Mouse (Mus musculus): ENCODE data around the gene Nfkbia. TPM values are rescaled to one million over a fixed set of nuclear protein-coding genes. Genes with fewer than 3 reads are reported as not detected.

Nfkbia gene
- polyA plus RNA-seq, 1 experiment from 2014 or later, result 36.4 TPM

DNA sequence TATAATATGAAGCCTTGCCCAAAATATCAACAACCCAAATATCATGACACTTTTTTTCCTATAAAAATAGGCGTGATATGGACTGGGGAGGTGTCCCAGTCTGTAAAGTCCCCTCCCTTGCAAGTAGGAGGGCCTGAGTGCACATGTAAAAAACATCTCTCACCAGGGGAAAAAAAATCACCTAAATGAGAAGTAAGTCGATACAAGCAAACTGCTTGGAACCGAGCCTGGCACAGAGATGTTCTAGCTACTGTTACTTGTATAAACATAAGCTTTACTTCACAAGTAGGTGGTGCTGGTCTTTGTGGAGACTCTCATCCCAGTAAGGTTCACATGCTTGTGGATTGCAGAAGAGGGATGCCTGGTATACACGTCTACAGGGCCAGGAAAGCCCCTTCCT is 31.5 kb downstream of the Nfkbia start:
- Histone ChIP-seq H3K36me3 (replicated peaks) (no peaks in the 10 kb centered on the region), H3K4me2 (no peak overlapping the region), H3K4me3 (replicated peaks) (no peak overlapping the region), H3K27ac (no peak overlapping the region), H3K9ac (no peak overlapping the region), H3K4me1 (peaks cover 27% of the 10 kb centered on the region), H3K27me3 (no peaks in the 10 kb centered on the region), H3K9me3 (no peaks in the 10 kb centered on the region)
- 75% methylated on average over 4 of the region's 4 CpGs for WGBS
- ATAC-seq (ENCODE audit: low FRiP score), result no peak

DNA sequence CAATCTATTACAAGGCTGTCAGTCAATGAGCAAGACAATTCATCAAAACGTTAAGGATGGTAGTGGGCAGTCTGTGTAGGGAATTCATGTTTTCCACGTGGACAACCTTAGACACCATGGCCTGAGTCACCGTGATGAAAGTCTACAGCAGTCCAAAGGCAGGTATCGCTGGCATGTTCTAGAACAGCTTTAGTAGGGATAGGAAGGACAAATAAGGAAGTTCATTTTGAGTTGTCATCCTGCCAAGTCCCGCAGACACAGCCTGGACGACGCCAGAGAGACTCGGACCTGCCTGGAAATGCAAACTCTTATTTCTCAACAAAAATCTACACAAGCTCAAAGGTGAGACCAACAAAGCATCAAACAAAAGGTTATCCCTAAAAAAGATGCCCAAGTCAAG is 32.7 kb downstream of the Nfkbia start:
- no peak overlapping the region for H3K27ac ChIP-seq
- no peak for ATAC-seq (ENCODE audit: low FRiP score)
- H3K36me3 ChIP-seq (replicated peaks), result no peaks in the 10 kb centered on the region
- peaks cover 16% of the 10 kb centered on the region for H3K4me1 ChIP-seq
- no peaks in the 10 kb centered on the region for H3K9me3 ChIP-seq
- no peaks in the 10 kb centered on the region for H3K27me3 ChIP-seq
- WGBS, result 88% methylated on average over 8 of the region's 8 CpGs
- no peak overlapping the region for H3K9ac ChIP-seq
- H3K4me2 ChIP-seq, result no peak overlapping the region
- H3K4me3 ChIP-seq (replicated peaks), result no peak overlapping the region

DNA sequence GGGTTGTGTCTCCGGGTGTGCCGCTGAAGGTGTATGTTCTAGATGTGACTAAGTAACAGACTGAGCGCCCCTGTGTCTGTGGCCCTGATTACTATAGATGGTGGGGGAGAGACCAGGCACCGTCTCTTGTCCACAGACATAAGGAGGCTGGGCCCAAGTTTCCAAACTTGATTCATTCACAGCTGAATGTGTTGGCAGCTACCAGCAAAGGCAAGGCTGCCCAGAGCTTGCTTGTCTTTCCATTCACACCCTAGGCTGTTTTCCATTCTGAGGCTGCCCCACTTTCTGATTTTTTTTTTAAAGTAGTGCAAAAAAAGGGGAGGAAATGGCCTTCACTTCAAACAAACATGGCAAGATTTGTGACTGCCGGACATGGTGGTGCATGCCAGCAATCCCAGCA is 35.6 kb downstream of the Nfkbia start:
- Histone ChIP-seq H3K4me3 (replicated peaks) (no peak overlapping the region), H3K9me3 (no peaks in the 10 kb centered on the region), H3K9ac (no peak overlapping the region), H3K27me3 (no peaks in the 10 kb centered on the region), H3K27ac (no peak overlapping the region), H3K4me2 (no peak overlapping the region), H3K36me3 (replicated peaks) (no peaks in the 10 kb centered on the region), H3K4me1 (no peaks in the 10 kb centered on the region)
- ATAC-seq (ENCODE audit: low FRiP score), result no peak
- 91% methylated on average over 5 of the region's 5 CpGs for WGBS

DNA sequence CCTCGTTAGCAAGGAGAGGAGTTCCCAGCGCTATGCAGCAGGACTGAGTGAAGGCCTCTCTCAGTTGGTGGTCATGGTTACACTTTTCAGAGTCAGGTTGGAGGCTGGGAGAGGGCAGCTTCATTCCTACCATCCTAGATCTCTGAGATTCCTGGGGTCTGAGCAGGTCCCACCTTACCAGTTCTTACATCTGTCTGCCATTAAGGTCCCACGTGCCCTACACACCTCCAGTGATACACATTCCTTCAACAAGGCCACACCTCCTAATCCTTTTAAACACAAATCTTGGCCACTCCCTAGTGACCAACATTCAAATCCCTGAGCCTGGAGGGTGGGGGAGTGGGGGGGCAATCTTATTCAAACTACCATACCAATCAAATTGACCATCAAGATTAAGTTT is 36.3 kb downstream of the Nfkbia start:
- Histone ChIP-seq H3K36me3 (replicated peaks) (no peaks in the 10 kb centered on the region), H3K4me1 (no peaks in the 10 kb centered on the region), H3K27me3 (no peaks in the 10 kb centered on the region), H3K27ac (no peak overlapping the region), H3K9me3 (no peaks in the 10 kb centered on the region), H3K4me3 (replicated peaks) (no peak overlapping the region), H3K9ac (no peak overlapping the region), H3K4me2 (no peak overlapping the region)
- no peak for ATAC-seq (ENCODE audit: low FRiP score)
- 54% methylated on average over 3 of the region's 3 CpGs for WGBS

DNA sequence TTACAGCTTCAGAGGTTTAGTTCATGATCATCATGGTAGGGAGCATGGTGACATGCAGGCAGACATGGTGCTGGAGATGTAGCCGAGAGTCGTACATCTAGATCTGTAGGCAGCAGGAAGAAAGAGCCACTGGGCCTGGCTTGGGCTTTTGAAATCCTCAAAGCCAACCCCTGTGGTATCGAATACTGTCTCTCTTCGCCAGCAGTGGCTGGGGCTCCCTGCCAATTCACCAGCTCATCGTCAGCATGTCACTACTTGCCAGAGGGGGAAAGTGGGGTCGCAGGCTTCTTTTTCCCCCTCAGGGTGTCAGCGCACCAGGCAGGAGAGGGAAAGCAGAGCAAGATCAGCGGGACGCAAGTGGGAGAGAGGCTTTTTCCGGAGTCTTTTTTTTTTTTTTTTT is 37.2 kb downstream of the Nfkbia start:
- H3K27me3 ChIP-seq, result no peaks in the 10 kb centered on the region
- no peak overlapping the region for H3K4me3 ChIP-seq (replicated peaks)
- no peaks in the 10 kb centered on the region for H3K9me3 ChIP-seq
- H3K27ac ChIP-seq, result no peak overlapping the region
- H3K4me1 ChIP-seq, result peaks cover 1% of the 10 kb centered on the region; the same call in 1 of the 2 replicates
- no peaks in the 10 kb centered on the region for H3K36me3 ChIP-seq (replicated peaks)
- no peak for ATAC-seq (ENCODE audit: low FRiP score)
- no peak overlapping the region for H3K4me2 ChIP-seq
- 84% methylated on average over 9 of the region's 10 CpGs for WGBS
- no peak overlapping the region for H3K9ac ChIP-seq

DNA sequence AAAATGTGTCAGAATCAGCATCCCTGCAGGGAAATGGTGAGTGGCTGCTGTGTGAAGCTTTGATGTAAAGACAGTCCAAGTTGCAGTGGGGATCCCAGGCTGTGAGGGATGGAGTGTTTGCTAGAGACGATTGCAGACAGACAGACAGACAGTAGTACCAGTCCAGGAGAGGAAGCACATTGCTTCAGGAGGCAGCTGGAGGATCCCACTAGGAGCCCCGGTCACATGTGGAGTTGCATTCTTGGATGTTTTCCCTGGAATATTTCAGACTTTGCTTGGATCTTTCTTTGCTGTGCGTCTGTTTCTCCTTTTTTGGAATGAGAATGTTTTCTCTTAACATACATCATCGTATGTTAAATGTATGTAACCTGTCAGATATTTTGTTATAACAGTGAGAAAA is 38.5 kb downstream of the Nfkbia start:
- H3K4me1 ChIP-seq, result peaks cover 2% of the 10 kb centered on the region; the same call in 1 of the 2 replicates
- WGBS, result 84% methylated on average over 4 of the region's 4 CpGs
- H3K4me3 ChIP-seq (replicated peaks), result no peak overlapping the region
- ATAC-seq (ENCODE audit: low FRiP score), result no peak
- H3K4me2 ChIP-seq, result no peak overlapping the region
- H3K9me3 ChIP-seq, result no peaks in the 10 kb centered on the region
- H3K9ac ChIP-seq, result no peak overlapping the region
- H3K36me3 ChIP-seq (replicated peaks), result no peaks in the 10 kb centered on the region
- H3K27ac ChIP-seq, result no peak overlapping the region
- H3K27me3 ChIP-seq, result no peaks in the 10 kb centered on the region

DNA sequence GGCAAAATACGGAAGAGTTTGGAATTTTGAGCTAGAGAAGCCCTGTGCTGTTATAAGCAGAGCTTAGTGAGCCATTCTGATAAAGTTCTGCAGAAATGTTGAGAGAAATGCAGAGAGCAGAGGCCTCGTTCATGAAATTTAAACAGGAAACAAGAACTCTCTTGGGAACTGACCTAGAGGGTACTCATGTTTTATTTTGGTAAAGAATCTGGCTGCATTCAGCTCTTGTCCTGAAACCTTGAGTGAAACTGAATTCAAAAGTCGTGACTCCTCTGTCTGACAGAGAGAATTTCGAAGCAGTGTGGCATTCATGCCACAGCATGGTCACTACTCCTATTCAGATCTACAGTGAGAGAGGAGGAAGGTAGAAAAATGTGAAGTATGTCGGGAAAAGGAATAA is 39.6 kb downstream of the Nfkbia start:
- Histone ChIP-seq H3K9me3 (no peaks in the 10 kb centered on the region), H3K4me3 (replicated peaks) (no peak overlapping the region), H3K36me3 (replicated peaks) (no peaks in the 10 kb centered on the region), H3K4me2 (no peak overlapping the region), H3K27ac (no peak overlapping the region), H3K27me3 (no peaks in the 10 kb centered on the region), H3K9ac (no peak overlapping the region), H3K4me1 (peaks cover 6% of the 10 kb centered on the region; the same call in 1 of the 2 replicates)
- 62% methylated on average over 5 of the region's 5 CpGs for WGBS
- no peak for ATAC-seq (ENCODE audit: low FRiP score)

DNA sequence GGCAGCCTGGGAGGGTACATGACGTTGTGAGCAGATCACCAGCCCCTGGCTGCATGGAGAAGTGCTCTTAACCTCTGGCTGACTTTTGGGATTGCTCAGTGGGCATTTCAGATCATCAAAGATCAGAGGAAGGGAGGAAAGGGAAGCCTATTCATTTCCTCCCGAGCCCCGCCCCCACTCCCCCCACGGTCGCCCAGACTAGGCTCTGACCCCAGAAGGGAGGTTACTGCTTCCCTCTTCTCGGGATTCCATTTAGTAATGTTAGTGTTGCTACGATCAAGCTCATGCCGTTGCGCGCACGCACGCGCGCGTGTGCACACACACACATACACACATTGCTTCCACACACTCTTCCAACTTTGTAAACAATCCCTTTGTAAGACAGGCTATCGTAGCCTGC is 42.0 kb downstream of the Nfkbia start:
- H3K36me3 ChIP-seq (replicated peaks), result no peaks in the 10 kb centered on the region
- no peaks in the 10 kb centered on the region for H3K27me3 ChIP-seq
- H3K9ac ChIP-seq, result no peak overlapping the region
- ATAC-seq (ENCODE audit: low FRiP score), result no peak
- WGBS, result 72% methylated on average over 16 of the region's 16 CpGs
- H3K4me2 ChIP-seq, result no peak overlapping the region
- H3K4me1 ChIP-seq, result peaks cover 24% of the 10 kb centered on the region
- H3K4me3 ChIP-seq (replicated peaks), result no peak overlapping the region
- H3K9me3 ChIP-seq, result no peaks in the 10 kb centered on the region
- no peak overlapping the region for H3K27ac ChIP-seq

DNA sequence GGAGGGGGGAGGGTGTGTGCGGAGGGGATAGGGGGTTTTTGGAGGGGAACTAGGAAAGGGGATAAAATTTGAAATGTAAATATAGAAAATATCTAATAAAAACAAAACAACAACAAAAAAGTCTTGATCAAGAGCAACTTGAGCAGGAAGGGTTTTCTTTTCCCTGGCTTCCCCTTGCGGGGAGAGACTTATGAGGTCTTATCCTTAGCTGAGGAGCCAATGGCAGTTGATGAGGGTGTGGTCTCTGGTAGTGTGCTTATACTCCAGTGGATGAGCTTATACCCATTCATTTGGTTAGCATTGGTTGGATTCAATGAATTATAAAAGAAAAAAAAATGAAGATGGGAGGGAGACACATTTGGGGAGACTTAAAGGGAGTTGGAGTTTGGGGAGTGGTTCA is 43.4 kb downstream of the Nfkbia start:
- 95% methylated on average over 2 of the region's 2 CpGs for WGBS
- H3K4me3 ChIP-seq (replicated peaks), result no peak overlapping the region
- H3K36me3 ChIP-seq (replicated peaks), result no peaks in the 10 kb centered on the region
- H3K4me1 ChIP-seq, result peaks cover 24% of the 10 kb centered on the region
- no peaks in the 10 kb centered on the region for H3K27me3 ChIP-seq
- H3K9ac ChIP-seq, result no peak overlapping the region
- no peaks in the 10 kb centered on the region for H3K9me3 ChIP-seq
- H3K27ac ChIP-seq, result no peak overlapping the region
- H3K4me2 ChIP-seq, result no peak overlapping the region
- no peak for ATAC-seq (ENCODE audit: low FRiP score)

DNA sequence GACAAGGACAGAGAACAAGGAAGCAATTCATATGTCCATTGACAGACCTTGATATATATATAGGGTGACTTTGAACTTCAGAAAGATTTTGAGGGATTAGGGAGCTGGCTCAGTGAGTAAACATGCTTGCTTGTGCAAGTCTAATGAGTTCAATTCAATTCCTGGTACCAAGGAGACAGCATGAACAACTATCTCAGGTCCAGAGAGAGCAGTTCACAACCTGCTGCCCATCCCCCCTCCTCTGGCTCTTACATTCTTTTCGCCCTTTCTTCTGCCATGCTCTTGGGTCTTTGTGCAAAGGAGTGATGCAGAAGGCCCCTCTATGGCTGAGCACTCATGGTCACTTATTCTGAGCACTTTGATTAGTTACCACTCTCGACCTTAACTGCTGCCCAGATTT is 44.0 kb downstream of the Nfkbia start:
- 79% methylated on average over 2 of the region's 2 CpGs for WGBS
- ATAC-seq (ENCODE audit: low FRiP score), result no peak

DNA sequence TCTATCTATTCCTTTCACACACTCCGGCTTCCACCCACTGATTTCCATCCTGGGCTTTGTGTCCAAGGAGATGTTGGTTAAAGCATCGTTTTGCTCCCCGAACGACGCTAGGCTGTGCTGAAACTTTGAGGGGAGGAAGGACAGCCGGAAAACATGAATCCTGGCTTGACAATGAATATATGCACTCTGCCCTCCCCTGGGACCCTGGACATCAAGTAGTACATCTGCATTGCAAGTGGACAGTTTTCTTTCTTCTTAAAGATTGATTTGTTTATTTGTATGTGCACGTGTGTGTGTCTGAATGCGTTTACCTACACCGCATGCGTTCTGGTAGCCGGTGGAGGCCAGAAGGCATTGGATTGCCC is 45.1 kb downstream of the Nfkbia start:
- H3K9me3 ChIP-seq, result no peaks in the 10 kb centered on the region
- peaks cover 24% of the 10 kb centered on the region for H3K4me1 ChIP-seq
- no peaks in the 10 kb centered on the region for H3K36me3 ChIP-seq (replicated peaks)
- no peak for ATAC-seq (ENCODE audit: low FRiP score)
- H3K27me3 ChIP-seq, result no peaks in the 10 kb centered on the region
- H3K27ac ChIP-seq, result peak overlapping the region; percentile 89
- H3K4me3 ChIP-seq (replicated peaks), result no peak overlapping the region
- H3K9ac ChIP-seq, result no peak overlapping the region
- 82% methylated on average over 11 of the region's 11 CpGs for WGBS
- H3K4me2 ChIP-seq, result peak overlapping the region; percentile 2; the same call in 1 of the 2 replicates

More for the DNA sequence above, 44.0 kb downstream of the Nfkbia start:
- no peak overlapping the region for H3K4me2 ChIP-seq
- H3K4me3 ChIP-seq (replicated peaks), result no peak overlapping the region
- H3K27ac ChIP-seq, result no peak overlapping the region
- H3K9ac ChIP-seq, result no peak overlapping the region
- H3K9me3 ChIP-seq, result no peaks in the 10 kb centered on the region
- H3K36me3 ChIP-seq (replicated peaks), result no peaks in the 10 kb centered on the region
- peaks cover 24% of the 10 kb centered on the region for H3K4me1 ChIP-seq
- H3K27me3 ChIP-seq, result no peaks in the 10 kb centered on the region

DNA sequence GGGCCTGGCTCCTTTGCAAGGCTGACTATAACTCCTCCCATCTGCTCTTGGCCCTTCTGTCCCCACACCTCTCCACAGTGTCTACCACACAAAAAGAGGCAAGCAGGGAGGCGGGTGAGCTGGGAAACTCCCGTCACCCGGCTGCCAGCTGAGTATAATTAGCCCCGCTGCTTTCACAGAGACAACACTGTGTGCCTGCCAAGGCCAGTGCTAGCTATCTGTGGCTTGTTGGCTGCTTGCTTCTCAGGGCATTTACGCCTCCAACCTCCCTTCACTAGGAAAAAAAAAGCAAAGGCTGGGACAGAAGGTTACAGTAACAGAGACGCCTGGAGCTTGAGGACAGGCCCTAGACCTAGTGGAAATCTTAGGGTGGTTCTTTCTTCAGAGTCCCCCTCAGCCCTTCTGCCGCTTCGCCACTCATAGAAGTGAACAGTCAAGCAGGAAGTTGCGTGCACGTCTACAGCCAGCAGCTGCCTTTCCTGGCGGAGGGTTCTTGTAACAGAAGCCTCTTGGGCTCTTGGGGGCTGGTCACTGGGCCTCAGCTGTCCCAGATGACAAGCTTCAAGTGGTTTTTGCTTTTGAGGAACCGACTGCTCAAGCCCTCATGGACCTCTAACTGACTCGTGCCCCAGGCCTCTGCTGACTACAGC is 45.6 kb downstream of the Nfkbia start:
- Histone ChIP-seq H3K27me3 (no peaks in the 10 kb centered on the region), H3K9ac (no peak overlapping the region; the same call in 1 of the 2 replicates), H3K36me3 (replicated peaks) (no peaks in the 10 kb centered on the region), H3K4me3 (replicated peaks) (no peak overlapping the region), H3K27ac (peak overlapping the region; percentile 89), H3K4me1 (peaks cover 24% of the 10 kb centered on the region), H3K4me2 (peak overlapping the region; percentile 2), H3K9me3 (no peaks in the 10 kb centered on the region)
- WGBS, result 30% methylated on average over 13 of the region's 13 CpGs
- ATAC-seq (ENCODE audit: low FRiP score), result peak; percentile 91

DNA sequence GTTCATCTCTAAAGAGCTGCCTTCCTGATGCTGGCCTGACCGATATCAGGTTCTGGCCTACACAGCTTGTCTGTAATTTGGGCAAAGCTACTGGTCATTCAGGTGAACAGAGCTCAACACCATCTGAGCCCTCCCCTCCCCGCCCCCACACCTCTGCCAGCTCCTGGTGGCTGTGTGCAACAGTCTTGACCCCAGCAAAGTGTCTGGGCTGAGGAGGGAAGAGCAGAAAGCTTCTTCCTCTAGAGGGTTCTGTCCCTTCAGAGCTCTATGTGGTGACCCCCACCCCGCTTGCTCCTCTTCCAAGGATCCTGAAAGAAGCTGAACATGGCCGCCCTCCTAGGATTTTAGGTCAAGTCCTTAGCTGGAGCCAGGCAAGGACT is 46.1 kb downstream of the Nfkbia start:
- Histone ChIP-seq H3K4me1 (peaks cover 24% of the 10 kb centered on the region), H3K9me3 (no peaks in the 10 kb centered on the region), H3K36me3 (replicated peaks) (no peaks in the 10 kb centered on the region), H3K27me3 (no peaks in the 10 kb centered on the region), H3K4me3 (replicated peaks) (no peak overlapping the region), H3K4me2 (peak overlapping the region; percentile 2; the same call in 1 of the 2 replicates), H3K9ac (no peak overlapping the region; the same call in 1 of the 2 replicates), H3K27ac (peak overlapping the region; percentile 89)
- ATAC-seq (ENCODE audit: low FRiP score), result peak; percentile 7; the same call in 1 of the 2 replicates
- WGBS, result 80% methylated on average over 4 of the region's 4 CpGs
